Mouse (Mus musculus): ENCODE data around the gene Nr6a1. TPM values are rescaled to one million over a fixed set of nuclear protein-coding genes. Genes with fewer than 3 reads are reported as not detected.
A peak's percentile ranks its signal among the peaks of the same experiment; 100 is the strongest.

The Nr6a1 gene
- polyA plus RNA-seq, 1 experiment from 2014 or later, result 3.3 TPM

DNA sequence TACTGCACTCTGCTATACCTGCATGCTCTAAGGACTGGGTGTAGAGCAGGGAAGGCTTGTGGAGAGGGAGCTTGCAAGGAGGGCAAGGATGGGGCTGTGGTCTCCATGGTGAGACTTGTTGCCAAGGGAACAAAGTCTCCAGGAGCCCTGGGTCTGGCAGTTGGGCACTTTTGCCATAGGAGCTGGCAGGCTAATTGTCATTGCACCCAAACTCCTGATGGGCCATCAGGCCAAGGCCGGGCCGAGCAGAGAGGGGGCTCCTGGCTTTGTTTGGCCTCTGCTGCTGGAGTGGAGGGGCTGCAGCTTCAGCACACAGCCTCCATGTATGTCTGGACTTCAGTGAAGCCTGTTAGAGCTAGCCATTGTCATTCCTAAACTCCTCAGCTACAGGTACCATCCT, 206.8 kb downstream of the Nr6a1 start:
- Histone ChIP-seq H3K27ac (ENCODE audit: low read depth, low read length) (no peak overlapping the region), H3K27me3 (ENCODE audit: control insufficient read depth, insufficient read depth, low read length) (no peaks in the 10 kb centered on the region), H3K36me3 (ENCODE audit: control insufficient read depth, insufficient read depth, low read length) (no peaks in the 10 kb centered on the region), H3K4me3 (ENCODE audit: low read depth, low read length) (no peak overlapping the region), H3K4me2 (ENCODE audit: low read depth, low read length) (no peak overlapping the region), H3K9ac (replicated peaks; ENCODE audit: low read depth, low read length) (no peak overlapping the region), H3K9me3 (ENCODE audit: control insufficient read depth, low read length) (no peaks in the 10 kb centered on the region), H3K4me1 (ENCODE audit: control insufficient read depth, insufficient read depth, low read length) (no peaks in the 10 kb centered on the region)
- ATAC-seq (ENCODE audit: low read depth), result no peak
- WGBS, result 41% methylated on average over 2 of the region's 2 CpGs

GRCm38 (mm10) chr2:38719354-38719753, 208.1 kb downstream of the Nr6a1 start:
- H3K4me1 ChIP-seq (ENCODE audit: control insufficient read depth, insufficient read depth, low read length), result no peaks in the 10 kb centered on the region
- no peak for ATAC-seq (ENCODE audit: low read depth)

GRCm38 (mm10) chr2:38718676-38719075, 208.8 kb downstream of the Nr6a1 start:
- H3K4me3 ChIP-seq (ENCODE audit: low read depth, low read length), result no peak overlapping the region
- H3K27ac ChIP-seq (ENCODE audit: low read depth, low read length), result no peak overlapping the region
- H3K9ac ChIP-seq (replicated peaks; ENCODE audit: low read depth, low read length), result no peak overlapping the region
- H3K4me1 ChIP-seq (ENCODE audit: control insufficient read depth, insufficient read depth, low read length), result no peaks in the 10 kb centered on the region
- H3K4me2 ChIP-seq (ENCODE audit: low read depth, low read length), result no peak overlapping the region
- peaks cover under 1% of the 10 kb centered on the region for H3K27me3 ChIP-seq (ENCODE audit: control insufficient read depth, insufficient read depth, low read length)
- no peak for ATAC-seq (ENCODE audit: low read depth)
- H3K36me3 ChIP-seq (ENCODE audit: control insufficient read depth, insufficient read depth, low read length), result no peaks in the 10 kb centered on the region
- H3K9me3 ChIP-seq (ENCODE audit: control insufficient read depth, low read length), result no peaks in the 10 kb centered on the region
- WGBS, result 78% methylated on average over 6 of the region's 8 CpGs

More at GRCm38 (mm10) chr2:38719354-38719753, 208.1 kb downstream of the Nr6a1 start:
- H3K4me3 ChIP-seq (ENCODE audit: low read depth, low read length), result no peak overlapping the region
- H3K4me2 ChIP-seq (ENCODE audit: low read depth, low read length), result no peak overlapping the region
- no peak overlapping the region for H3K27ac ChIP-seq (ENCODE audit: low read depth, low read length)
- H3K9me3 ChIP-seq (ENCODE audit: control insufficient read depth, low read length), result no peaks in the 10 kb centered on the region
- no peaks in the 10 kb centered on the region; the same call in 1 of the 2 replicates for H3K27me3 ChIP-seq (ENCODE audit: control insufficient read depth, insufficient read depth, low read length)
- 82% methylated on average over 6 of the region's 6 CpGs for WGBS
- H3K9ac ChIP-seq (replicated peaks; ENCODE audit: low read depth, low read length), result no peak overlapping the region
- H3K36me3 ChIP-seq (ENCODE audit: control insufficient read depth, insufficient read depth, low read length), result no peaks in the 10 kb centered on the region

DNA sequence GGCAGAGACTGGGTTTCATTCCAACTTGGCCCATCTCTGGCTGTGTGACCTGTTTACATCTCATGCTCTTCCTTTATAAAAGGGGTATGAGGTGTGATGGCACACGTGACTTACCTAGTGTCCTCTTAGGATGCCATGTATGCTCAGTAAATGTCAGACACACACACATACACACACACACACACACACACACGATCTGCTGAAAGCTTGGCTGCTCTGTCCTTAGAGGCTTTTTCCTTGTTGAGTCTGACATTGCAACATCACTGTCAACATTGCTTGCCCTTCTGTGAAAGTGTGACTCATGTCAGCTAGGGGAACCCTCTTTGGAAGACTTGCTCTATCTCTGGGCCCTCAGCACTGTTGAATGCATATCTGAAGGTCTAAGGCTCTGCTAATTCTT, 210.1 kb downstream of the Nr6a1 start:
- H3K36me3 ChIP-seq (ENCODE audit: control insufficient read depth, insufficient read depth, low read length), result no peaks in the 10 kb centered on the region
- ATAC-seq (ENCODE audit: low read depth), result no peak
- H3K9ac ChIP-seq (replicated peaks; ENCODE audit: low read depth, low read length), result no peak overlapping the region
- no peak overlapping the region for H3K4me2 ChIP-seq (ENCODE audit: low read depth, low read length)
- H3K27ac ChIP-seq (ENCODE audit: low read depth, low read length), result no peak overlapping the region
- no peaks in the 10 kb centered on the region for H3K4me1 ChIP-seq (ENCODE audit: control insufficient read depth, insufficient read depth, low read length)
- no peak overlapping the region for H3K4me3 ChIP-seq (ENCODE audit: low read depth, low read length)
- no peaks in the 10 kb centered on the region for H3K9me3 ChIP-seq (ENCODE audit: control insufficient read depth, low read length)
- H3K27me3 ChIP-seq (ENCODE audit: control insufficient read depth, insufficient read depth, low read length), result peaks cover 13% of the 10 kb centered on the region
- 88% methylated on average over 2 of the region's 2 CpGs for WGBS

GRCm38 (mm10) chr2:38714324-38714723, 213.2 kb downstream of the Nr6a1 start, which contains the start of gene Nr5a1:
TSS of gene Nr5a1 (minus strand) at chr2:38714542.
- Histone ChIP-seq H3K4me1 (ENCODE audit: control insufficient read depth, insufficient read depth, low read length) (peaks cover 9% of the 10 kb centered on the region; the same call in 1 of the 2 replicates), H3K9ac (replicated peaks; ENCODE audit: low read depth, low read length) (no peak within 1 kb of the TSS), H3K27me3 (ENCODE audit: control insufficient read depth, insufficient read depth, low read length) (peaks cover 26% of the 10 kb centered on the region), H3K27ac (ENCODE audit: low read depth, low read length) (no peak within 1 kb of the TSS), H3K36me3 (ENCODE audit: control insufficient read depth, insufficient read depth, low read length) (no peaks in the 10 kb centered on the region), H3K9me3 (ENCODE audit: control insufficient read depth, low read length) (no peaks in the 10 kb centered on the region), H3K4me2 (ENCODE audit: low read depth, low read length) (no peak within 1 kb of the TSS), H3K4me3 (ENCODE audit: low read depth, low read length) (no peak within 1 kb of the TSS)
- WGBS, result 93% methylated on average over 10 of the region's 13 CpGs
- no peak for ATAC-seq (ENCODE audit: low read depth)

- ATAC-seq (ENCODE audit: low read depth), result no peak
- Histone ChIP-seq H3K4me1 (ENCODE audit: control insufficient read depth, insufficient read depth, low read length) (peaks cover 9% of the 10 kb centered on the region; the same call in 1 of the 2 replicates), H3K27me3 (ENCODE audit: control insufficient read depth, insufficient read depth, low read length) (peaks cover 33% of the 10 kb centered on the region), H3K9ac (replicated peaks; ENCODE audit: low read depth, low read length) (no peak overlapping the region), H3K4me2 (ENCODE audit: low read depth, low read length) (no peak overlapping the region), H3K4me3 (ENCODE audit: low read depth, low read length) (no peak overlapping the region), H3K36me3 (ENCODE audit: control insufficient read depth, insufficient read depth, low read length) (no peaks in the 10 kb centered on the region), H3K27ac (ENCODE audit: low read depth, low read length) (no peak overlapping the region), H3K9me3 (ENCODE audit: control insufficient read depth, low read length) (no peaks in the 10 kb centered on the region)
- WGBS, result 79% methylated on average over 3 of the region's 3 CpGs
Measured at GRCm38 (mm10) chr2:38713596-38713995, 213.9 kb downstream of the Nr6a1 start.

DNA sequence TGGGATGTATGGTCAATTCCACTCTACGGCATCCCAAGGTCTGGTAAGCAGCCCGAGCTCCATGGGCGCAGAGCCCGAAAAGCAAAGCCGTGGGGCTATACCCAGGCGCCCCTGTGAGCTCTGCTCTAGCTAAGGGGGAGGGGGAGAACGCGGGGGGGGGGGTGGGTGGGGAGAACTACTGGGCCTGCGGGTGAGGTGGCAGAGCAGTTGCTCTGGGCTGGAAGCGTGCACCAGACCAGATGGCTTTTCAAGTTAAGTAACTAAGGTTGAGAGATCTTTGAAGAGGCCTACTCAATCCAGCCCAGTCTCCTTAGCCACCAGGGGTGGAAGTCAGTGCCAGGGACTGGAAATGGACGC, 214.7 kb downstream of the Nr6a1 start:
- ATAC-seq (ENCODE audit: low read depth), result no peak
- Histone ChIP-seq H3K27me3 (ENCODE audit: control insufficient read depth, insufficient read depth, low read length) (peaks cover 41% of the 10 kb centered on the region), H3K4me3 (ENCODE audit: low read depth, low read length) (no peak overlapping the region), H3K9ac (replicated peaks; ENCODE audit: low read depth, low read length) (no peak overlapping the region), H3K36me3 (ENCODE audit: control insufficient read depth, insufficient read depth, low read length) (no peaks in the 10 kb centered on the region), H3K27ac (ENCODE audit: low read depth, low read length) (no peak overlapping the region), H3K4me1 (ENCODE audit: control insufficient read depth, insufficient read depth, low read length) (peaks cover 9% of the 10 kb centered on the region; the same call in 1 of the 2 replicates), H3K9me3 (ENCODE audit: control insufficient read depth, low read length) (no peaks in the 10 kb centered on the region), H3K4me2 (ENCODE audit: low read depth, low read length) (no peak overlapping the region)
- 25% methylated on average over 11 of the region's 11 CpGs for WGBS

DNA sequence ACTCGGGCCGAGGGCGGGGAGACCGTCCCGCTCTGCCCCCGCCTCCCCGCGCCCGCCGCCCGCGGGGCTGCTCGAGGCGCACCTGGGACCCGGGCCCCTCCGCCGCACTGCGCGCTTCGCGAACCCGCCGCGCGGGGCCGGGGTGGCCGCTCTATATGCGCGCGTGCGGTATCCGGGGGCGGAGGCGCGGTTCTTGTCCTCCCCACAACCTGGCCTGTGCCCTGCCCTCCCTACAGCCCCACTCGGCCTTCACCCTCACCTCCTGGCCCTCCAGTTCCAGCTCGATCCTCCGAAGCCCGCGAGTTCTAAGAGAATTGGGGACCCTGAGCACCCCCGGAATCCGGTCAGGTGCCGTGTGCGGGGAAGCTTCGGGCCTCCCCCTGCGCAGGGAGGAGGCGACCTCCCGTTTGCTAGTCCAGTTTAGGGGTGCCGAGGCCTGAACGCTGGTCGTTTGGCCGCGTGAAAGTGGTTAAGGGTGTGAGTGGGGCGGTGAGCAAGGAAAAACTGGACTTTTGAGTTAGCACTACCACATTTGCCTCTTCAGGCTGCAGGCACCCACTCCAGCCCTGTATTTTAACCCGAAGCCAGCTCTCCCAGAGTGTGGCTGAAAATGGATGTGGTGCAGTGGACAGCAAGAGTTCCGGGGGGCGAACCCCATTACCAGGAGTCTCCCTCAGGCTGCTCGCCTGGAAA, 215.3 kb downstream of the Nr6a1 start:
- peak; percentile 13; the same call in 1 of the 2 replicates for ATAC-seq (ENCODE audit: low read depth)
- Histone ChIP-seq H3K4me2 (ENCODE audit: low read depth, low read length) (peak overlapping the region; percentile 35), H3K27ac (ENCODE audit: low read depth, low read length) (no peak overlapping the region), H3K27me3 (ENCODE audit: control insufficient read depth, insufficient read depth, low read length) (peaks cover 44% of the 10 kb centered on the region), H3K4me3 (ENCODE audit: low read depth, low read length) (no peak overlapping the region), H3K9me3 (ENCODE audit: control insufficient read depth, low read length) (no peaks in the 10 kb centered on the region), H3K36me3 (ENCODE audit: control insufficient read depth, insufficient read depth, low read length) (no peaks in the 10 kb centered on the region), H3K9ac (replicated peaks; ENCODE audit: low read depth, low read length) (no peak overlapping the region), H3K4me1 (ENCODE audit: control insufficient read depth, insufficient read depth, low read length) (peaks cover 9% of the 10 kb centered on the region; the same call in 1 of the 2 replicates)
- 6% methylated on average over 52 of the region's 58 CpGs for WGBS

- peaks cover 50% of the 10 kb centered on the region for H3K27me3 ChIP-seq (ENCODE audit: control insufficient read depth, insufficient read depth, low read length)
- H3K36me3 ChIP-seq (ENCODE audit: control insufficient read depth, insufficient read depth, low read length), result no peaks in the 10 kb centered on the region
- ATAC-seq (ENCODE audit: low read depth), result no peak
- no peaks in the 10 kb centered on the region for H3K9me3 ChIP-seq (ENCODE audit: control insufficient read depth, low read length)
- H3K27ac ChIP-seq (ENCODE audit: low read depth, low read length), result no peak overlapping the region
- H3K9ac ChIP-seq (replicated peaks; ENCODE audit: low read depth, low read length), result no peak overlapping the region
- WGBS, result 2% methylated on average over 36 of the region's 40 CpGs
- H3K4me3 ChIP-seq (ENCODE audit: low read depth, low read length), result no peak overlapping the region
- peak overlapping the region; percentile 35 for H3K4me2 ChIP-seq (ENCODE audit: low read depth, low read length)
- peaks cover 9% of the 10 kb centered on the region; the same call in 1 of the 2 replicates for H3K4me1 ChIP-seq (ENCODE audit: control insufficient read depth, insufficient read depth, low read length)
Measured at GRCm38 (mm10) chr2:38711421-38711861, 216.0 kb downstream of the Nr6a1 start.
